Mouse (Mus musculus) olfactory bulb, adult 2 months (tissue): ENCODE results near the gene Arpc1a.

Experiments
- CTCF ChIP-seq: fragments of 200-500 bp; IDR thresholded peaks from 2 replicates; pipeline ENCODE4 v1.5.1; 2012; ENCODE audit warnings: low read depth, mild to moderate bottlenecking, low read length, moderate library complexity; ENCODE audit not compliant: insufficient read depth
- POLR2A ChIP-seq: fragments of 200-500 bp; IDR thresholded peaks from 2 replicates; pipeline ENCODE4 v1.6.1; 2012; ENCODE audit warnings: mild to moderate bottlenecking, low read depth, low read length, moderate library complexity; ENCODE audit not compliant: insufficient read depth

DNA sequence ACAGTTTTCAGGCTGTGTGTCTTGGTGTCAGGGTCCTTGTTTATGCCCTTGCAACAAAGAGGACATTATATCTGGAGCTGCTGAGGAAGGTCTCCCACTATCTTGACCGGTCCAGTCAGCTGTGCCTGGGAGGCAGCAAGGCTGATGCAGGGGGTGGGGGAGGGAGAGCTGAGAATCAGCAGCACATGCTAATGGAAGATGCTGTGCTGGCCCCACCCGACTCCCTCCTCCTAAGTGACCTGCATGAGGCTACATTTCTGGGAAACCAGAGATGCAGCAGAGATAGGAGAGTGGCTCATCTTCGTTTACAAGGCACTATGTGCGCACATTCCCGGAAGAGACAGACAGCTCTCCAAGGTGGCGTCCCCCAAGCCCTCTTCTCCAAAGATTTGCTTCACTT, 26.8 kb downstream of the Arpc1a start:
- TF ChIP-seq CTCF (no peak), POLR2A (no peak)
